9 mouse cellular contexts compared by ENCODE assay signal in genomic region chr10:67116251-67116650, GRCm38 (mm10). TPM values are rescaled to one million over a fixed set of nuclear protein-coding genes. Genes with fewer than 3 reads are reported as not detected.
DNase-seq lines count a peak whose midpoint lies in the region; ATAC-seq and TF ChIP-seq lines count a peak whose summit lies in the region.
"Had no signal": no experiment of that assay in that cellular context is flagged by ENCODE, and none has a peak within 500 bp of the region (broad histone marks: within the 10 kb centered on the region; RNA-seq: fewer than 3 reads in every experiment).

No protein-coding gene starts in this region.

- ATAC-seq in hindbrain, embryonic 16.5 days, result 0 out of 2 replicates have a peak, but pooled peaks have one; percentile 26
- ATAC-seq in lung, postnatal 0 days, result no peak

- H3K27me3 ChIP-seq in heart, embryonic 10.5 days (ENCODE audit: insufficient read depth, poor library complexity, severe bottlenecking), result no peaks in the 10 kb centered on the region
- H3K27me3 ChIP-seq in hindbrain, embryonic 16.5 days (replicated peaks; ENCODE audit: control insufficient read depth, insufficient read depth, low read length), result no peaks in the 10 kb centered on the region
- H3K27me3 ChIP-seq in lung, postnatal 0 days (replicated peaks; ENCODE audit: insufficient read depth, low read length), result no peaks in the 10 kb centered on the region
- H3K27me3 ChIP-seq: limb, embryonic 15.5 days had no signal

- peak; percentile 93 for DNase-seq in heart, adult 11 months
- DNase-seq in heart, embryonic 10.5 days (ENCODE audit: low spot score), result no peak
- DNase-seq in retina, postnatal 1 day, result peak; percentile 57
- DNase-seq in retina, embryonic 14.5 days (ENCODE audit: low spot score), result no peak
- DNase-seq in lung, postnatal 0 days (ENCODE audit: low spot score), result no peak
- no peak for DNase-seq in urinary bladder, postnatal 14 days (ENCODE audit: low spot score)
- DNase-seq in spleen, postnatal 36 days (ENCODE audit: low spot score in 2 of 2), result no peak

- H3K4me2 ChIP-seq in hindbrain, embryonic 16.5 days (ENCODE audit: low read length), result no peak overlapping the region
- no peak overlapping the region for H3K4me2 ChIP-seq in lung, postnatal 0 days (replicated peaks; ENCODE audit: low read depth, low read length)
- H3K4me2 ChIP-seq: limb, embryonic 15.5 days had no signal

- no peak for TF ChIP-seq EP300 in lung, postnatal 0 days (IDR thresholded peaks at IDR 0.05)

- WGBS in heart, embryonic 10.5 days, result 83% methylated on average over 8 of the region's 8 CpGs
- WGBS in hindbrain, embryonic 16.5 days, result 33% methylated on average over 8 of the region's 8 CpGs
- WGBS in lung, postnatal 0 days, result 60% methylated on average over 8 of the region's 8 CpGs

- no peak overlapping the region for H3K9ac ChIP-seq in hindbrain, embryonic 16.5 days (ENCODE audit: low read depth, low read length)
- no peak overlapping the region for H3K9ac ChIP-seq in lung, postnatal 0 days (replicated peaks; ENCODE audit: low read depth)
- H3K9ac ChIP-seq: limb, embryonic 15.5 days had no signal

- no peak overlapping the region; the same call in 1 of the 2 replicates for H3K27ac ChIP-seq in heart, embryonic 10.5 days
- H3K27ac ChIP-seq in hindbrain, embryonic 16.5 days (ENCODE audit: low read depth, low read length), result no peak overlapping the region; the same call in 1 of the 2 replicates
- no peak overlapping the region for H3K27ac ChIP-seq in lung, postnatal 0 days (ENCODE audit: low read length)

- peaks cover 50% of the 10 kb centered on the region for H3K4me1 ChIP-seq in heart, embryonic 10.5 days
- peaks cover 26% of the 10 kb centered on the region for H3K4me1 ChIP-seq in hindbrain, embryonic 16.5 days (ENCODE audit: control insufficient read depth, insufficient read depth, low read depth, low read length)
- H3K4me1 ChIP-seq in lung, postnatal 0 days (ENCODE audit: insufficient read depth, low read depth, low read length), result peaks cover 12% of the 10 kb centered on the region; the same call in 1 of the 2 replicates

- no peak for TF ChIP-seq CTCF in lung, postnatal 0 days (IDR thresholded peaks at IDR 0.05)

- no peak overlapping the region for H3K4me3 ChIP-seq in heart, embryonic 10.5 days
- no peak overlapping the region for H3K4me3 ChIP-seq in hindbrain, embryonic 16.5 days (ENCODE audit: low read length)
- no peak overlapping the region for H3K4me3 ChIP-seq in lung, postnatal 0 days (ENCODE audit: low read depth, low read length)
- H3K4me3 ChIP-seq: limb, embryonic 15.5 days had no signal

- no peaks in the 10 kb centered on the region for H3K9me3 ChIP-seq in heart, embryonic 10.5 days
- H3K9me3 ChIP-seq in hindbrain, embryonic 16.5 days (ENCODE audit: control insufficient read depth, low read length), result no peaks in the 10 kb centered on the region
- no peaks in the 10 kb centered on the region for H3K9me3 ChIP-seq in lung, postnatal 0 days (ENCODE audit: low read length)
- H3K9me3 ChIP-seq: limb, embryonic 15.5 days had no signal

- H3K36me3 ChIP-seq in heart, embryonic 10.5 days, result peaks cover 3% of the 10 kb centered on the region; the same call in 1 of the 2 replicates
- no peaks in the 10 kb centered on the region for H3K36me3 ChIP-seq in hindbrain, embryonic 16.5 days (ENCODE audit: control insufficient read depth, insufficient read depth, low read length)
- no peaks in the 10 kb centered on the region for H3K36me3 ChIP-seq in lung, postnatal 0 days (ENCODE audit: insufficient read depth, low read length)
- H3K36me3 ChIP-seq: limb, embryonic 15.5 days had no signal

RNA-seq across cellular contexts. Expression of gene Reep3, which starts 19.5 kb away (rescaled TPM):
- polyA plus RNA-seq in heart, embryonic 10.5 days (2016; fragmentation: Nextera tagmentation; extraction: Ambion mirVana), result 21.2 and 26.1 TPM in 2 replicates
- 32.7 and 36.2 TPM in 2 replicates for polyA plus RNA-seq in hindbrain, embryonic 16.5 days (2015; fragmentation: Nextera tagmentation; extraction: Ambion mirVana)
- polyA plus RNA-seq in lung, postnatal 0 days (2015; fragmentation: Nextera tagmentation; extraction: Ambion mirVana), result 38.4 and 43.8 TPM in 2 replicates

RNA-seq across cellular contexts. Expression of gene Jmjd1c, which starts 20.3 kb away (rescaled TPM):
- 27.8 and 30.4 TPM in 2 replicates for polyA plus RNA-seq in heart, embryonic 10.5 days (2016; fragmentation: Nextera tagmentation; extraction: Ambion mirVana)
- 33.4 and 35.5 TPM in 2 replicates for polyA plus RNA-seq in hindbrain, embryonic 16.5 days (2015; fragmentation: Nextera tagmentation; extraction: Ambion mirVana)
- 43.8 and 44.6 TPM in 2 replicates for polyA plus RNA-seq in lung, postnatal 0 days (2015; fragmentation: Nextera tagmentation; extraction: Ambion mirVana)

Comparison
In these comparisons a context has a peak if more than half of its experiments do, and no peak if none do; other contexts are left out.
1. DNase-seq: peak in heart, adult 11 months (single experiment) and retina, postnatal 1 day (single experiment); none in heart, embryonic 10.5 days (single experiment), retina, embryonic 14.5 days (single experiment), lung, postnatal 0 days (single experiment), urinary bladder, postnatal 14 days (single experiment) and spleen, postnatal 36 days (0 of 2).